Comparison of ENCODE assay signal across 12 mouse cellular contexts in the genomic region with DNA sequence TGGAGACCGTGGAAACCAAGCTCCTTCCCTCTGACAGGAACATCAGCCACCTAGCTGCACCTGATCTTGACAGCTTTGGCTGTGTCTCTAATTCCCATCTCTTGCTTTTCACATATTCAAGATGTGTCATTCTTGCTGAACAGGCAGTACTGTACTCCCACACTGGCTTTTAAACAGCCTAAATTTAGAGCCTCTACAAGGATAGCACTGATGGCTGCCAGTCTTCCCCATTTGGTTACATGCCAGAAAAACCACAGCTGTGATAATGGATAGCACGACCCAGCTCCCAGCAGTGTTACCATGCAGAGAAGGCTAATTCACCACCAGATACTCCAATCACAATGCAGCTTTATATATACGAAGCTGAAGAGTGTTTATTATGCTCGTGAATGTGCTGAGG. TPM values are rescaled to one million over a fixed set of nuclear protein-coding genes. Genes with fewer than 3 reads are reported as not detected.
A peak's percentile ranks its signal among the peaks of the same experiment; 100 is the strongest.
DNase-seq lines count a peak whose midpoint lies in the region; ATAC-seq and TF ChIP-seq lines count a peak whose summit lies in the region.
"Had no signal": no experiment of that assay in that cellular context is flagged by ENCODE, and none has a peak within 500 bp of the region (broad histone marks: within the 10 kb centered on the region; RNA-seq: fewer than 3 reads in every experiment).

No protein-coding gene starts in this region.

- no peak overlapping the region for H3K4me3 ChIP-seq in forebrain, postnatal 0 days (ENCODE audit: low read depth, low read length)
- H3K4me3 ChIP-seq in forebrain, embryonic 13.5 days, result no peak overlapping the region
- H3K4me3 ChIP-seq in embryonic facial prominence, embryonic 15.5 days (replicated peaks), result no peak overlapping the region
- no peak overlapping the region for H3K4me3 ChIP-seq in myocyte

- no peak overlapping the region for H3K9ac ChIP-seq in forebrain, postnatal 0 days
- no peak overlapping the region for H3K9ac ChIP-seq in forebrain, embryonic 13.5 days
- no peak overlapping the region for H3K9ac ChIP-seq in embryonic facial prominence, embryonic 15.5 days

- ATAC-seq in forebrain, postnatal 0 days, result peak; percentile 69
- ATAC-seq in forebrain, embryonic 13.5 days, result no peak
- 0 out of 2 replicates have a peak, but pooled peaks have one; percentile 51 for ATAC-seq in embryonic facial prominence, embryonic 15.5 days (ENCODE audit: insufficient number of reproducible peaks, low FRiP score, low TSS enrichment, low read depth)

- no peaks in the 10 kb centered on the region for H3K27me3 ChIP-seq in forebrain, postnatal 0 days (ENCODE audit: insufficient read depth, low read length)
- no peaks in the 10 kb centered on the region for H3K27me3 ChIP-seq in forebrain, embryonic 13.5 days
- no peaks in the 10 kb centered on the region for H3K27me3 ChIP-seq in embryonic facial prominence, embryonic 15.5 days
- H3K27me3 ChIP-seq in myocyte (ENCODE audit: control insufficient read depth, insufficient read depth, insufficient read length), result no peaks in the 10 kb centered on the region

- H3K4me2 ChIP-seq in forebrain, postnatal 0 days (ENCODE audit: low read depth), result no peak overlapping the region
- no peak overlapping the region for H3K4me2 ChIP-seq in forebrain, embryonic 13.5 days
- no peak overlapping the region for H3K4me2 ChIP-seq in embryonic facial prominence, embryonic 15.5 days (replicated peaks)
- peak overlapping the region; percentile 26 for H3K4me2 ChIP-seq in myocyte (ENCODE audit: low read depth)

- H3K79me2 ChIP-seq in myocyte (ENCODE audit: control insufficient read depth, insufficient read depth), result peaks cover 66% of the 10 kb centered on the region

- H3K27ac ChIP-seq in forebrain, postnatal 0 days (ENCODE audit: low read depth, low read length), result 0 out of 2 replicates have a peak overlapping the region, but pooled peaks have one; percentile 40
- no peak overlapping the region for H3K27ac ChIP-seq in forebrain, embryonic 13.5 days
- H3K27ac ChIP-seq in embryonic facial prominence, embryonic 15.5 days (replicated peaks), result no peak overlapping the region

- no peak for TF ChIP-seq CTCF in forebrain, postnatal 0 days (IDR thresholded peaks at IDR 0.05; ENCODE audit: low read depth)

- H3K36me3 ChIP-seq in forebrain, postnatal 0 days (ENCODE audit: insufficient read depth), result peaks cover 82% of the 10 kb centered on the region
- peaks cover 96% of the 10 kb centered on the region for H3K36me3 ChIP-seq in forebrain, embryonic 13.5 days (ENCODE audit: poor library complexity, severe bottlenecking)
- H3K36me3 ChIP-seq in embryonic facial prominence, embryonic 15.5 days, result peaks cover 85% of the 10 kb centered on the region
- H3K36me3 ChIP-seq in myocyte (ENCODE audit: control insufficient read depth, insufficient read depth), result peaks cover 81% of the 10 kb centered on the region

- intact Hi-C loops in left cerebral cortex, postnatal 14 days (cut with DNase I), result no loop called here

- 58% methylated on average over 4 of the region's 4 CpGs for WGBS in forebrain, postnatal 0 days
- 67% methylated on average over 4 of the region's 4 CpGs for WGBS in forebrain, embryonic 13.5 days
- WGBS in embryonic facial prominence, embryonic 15.5 days, result 68% methylated on average over 4 of the region's 4 CpGs

- H3K4me1 ChIP-seq in forebrain, postnatal 0 days (ENCODE audit: insufficient read depth), result no peaks in the 10 kb centered on the region
- peaks cover 29% of the 10 kb centered on the region for H3K4me1 ChIP-seq in forebrain, embryonic 13.5 days
- H3K4me1 ChIP-seq in embryonic facial prominence, embryonic 15.5 days, result no peaks in the 10 kb centered on the region; the same call in 1 of the 2 replicates

- H3K9me3 ChIP-seq in forebrain, postnatal 0 days (ENCODE audit: low read length), result no peaks in the 10 kb centered on the region
- no peaks in the 10 kb centered on the region for H3K9me3 ChIP-seq in forebrain, embryonic 13.5 days (replicated peaks)
- H3K9me3 ChIP-seq in embryonic facial prominence, embryonic 15.5 days (replicated peaks), result no peaks in the 10 kb centered on the region

- no peak for TF ChIP-seq POLR2A in myocyte (IDR thresholded peaks at IDR 0.05; ENCODE audit: insufficient read length, low read depth)

- no peak overlapping the region for H3ac ChIP-seq in myocyte (ENCODE audit: control insufficient read depth, insufficient read length)

- peak; percentile 32 for DNase-seq in forebrain, postnatal 0 days
- DNase-seq in left cerebral cortex, postnatal 14 days (ENCODE audit: low spot score in 2 of 2), result peak; percentile 55 to 90
- DNase-seq in left cerebral cortex, adult 8-10 months (ENCODE audit: low spot score in 2 of 2), result no peak
- DNase-seq in B cell, adult 2 months, result no peak
- DNase-seq in kidney, postnatal 10 days, result no peak
- DNase-seq: embryo, embryonic 11 days; kidney, postnatal 14 days; liver; lung, postnatal 10 days had no signal

TF ChIP-seq in myocyte, 11 proteins besides CTCF, POLR2A, EP300 and RAD21:
- TF ChIP-seq TCF12 (IDR thresholded peaks at IDR 0.05; ENCODE audit: insufficient read depth, poor library complexity, severe bottlenecking) (no peak), E2F4 (IDR thresholded peaks at IDR 0.05; ENCODE audit: insufficient read depth) (no peak), POLR2AphosphoS2 (IDR thresholded peaks at IDR 0.05; ENCODE audit: insufficient read length, low read depth) (peak; percentile 52), REST (IDR thresholded peaks at IDR 0.05; ENCODE audit: insufficient read depth, insufficient read length) (no peak), USF1 (IDR thresholded peaks at IDR 0.05; ENCODE audit: low read depth) (no peak), MAX (IDR thresholded peaks at IDR 0.05; ENCODE audit: low read depth) (no peak), TCF3 (IDR thresholded peaks at IDR 0.05; ENCODE audit: insufficient read length, low read depth) (no peak), MYOG (IDR thresholded peaks at IDR 0.05; ENCODE audit: control insufficient read depth in 1 of 3, insufficient read depth in 1 of 3, insufficient read length in 2 of 3, low read depth in 2 of 3) (peak in 1 of 3 experiments; percentile 20)

RNA-seq across cellular contexts. Expression of a gene that starts 11.1 kb away (rescaled TPM):
- 677 and 762 TPM in 2 replicates for total RNA-seq in forebrain, postnatal 0 days (2014; rRNA removed)
- 764 and 783 TPM in 2 replicates for polyA plus RNA-seq in forebrain, postnatal 0 days (2015; fragmentation: Nextera tagmentation; extraction: Ambion mirVana)
- polyA plus RNA-seq in forebrain, embryonic 13.5 days (2015; fragmentation: Nextera tagmentation; extraction: Ambion mirVana), result 1,587 and 1,755 TPM in 2 replicates
- total RNA-seq in left cerebral cortex, postnatal 14 days (2021), result 100 to 1,000 TPM; 876 TPM
- total RNA-seq in left cerebral cortex, adult 8-10 months (2022), result 1,000 to 10,000 TPM; 1,371 to 1,512 (median 1,415) TPM
- 1,163 and 1,229 TPM in 2 replicates for polyA plus RNA-seq in embryonic facial prominence, embryonic 15.5 days (2015; fragmentation: Nextera tagmentation; extraction: Ambion mirVana)
- 3,717 TPM for polyA plus RNA-seq in myocyte (2012; fragmentation: generic; extraction: Trizol)

RNA-seq across cellular contexts. Expression of a gene that starts 12.7 kb away (rescaled TPM):
- total RNA-seq in forebrain, postnatal 0 days (2014; rRNA removed), result 5.7 and 8.6 TPM in 2 replicates
- 4.7 and 5.3 TPM in 2 replicates for polyA plus RNA-seq in forebrain, postnatal 0 days (2015; fragmentation: Nextera tagmentation; extraction: Ambion mirVana)
- 1.3 and 1.8 TPM in 2 replicates for polyA plus RNA-seq in forebrain, embryonic 13.5 days (2015; fragmentation: Nextera tagmentation; extraction: Ambion mirVana)
- 10 to 100 TPM in 1 of 2 experiments, 1 to 10 TPM in 1; 9.6 to 11.0 TPM for total RNA-seq in left cerebral cortex, postnatal 14 days (2021)
- total RNA-seq in left cerebral cortex, adult 8-10 months (2022), result 10 to 100 TPM in 3 of 4 experiments, 1 to 10 TPM in 1; 8.1 to 14.0 (median 10.7) TPM
- polyA plus RNA-seq in embryonic facial prominence, embryonic 15.5 days (2015; fragmentation: Nextera tagmentation; extraction: Ambion mirVana), result 6.6 and 7.6 TPM in 2 replicates
- 1.5 TPM for polyA plus RNA-seq in myocyte (2012; fragmentation: generic; extraction: Trizol)

RNA-seq across cellular contexts. Expression of a gene that starts 50.2 kb away (rescaled TPM):
- total RNA-seq in forebrain, postnatal 0 days (2014; rRNA removed), result 133 and 137 TPM in 2 replicates
- polyA plus RNA-seq in forebrain, postnatal 0 days (2015; fragmentation: Nextera tagmentation; extraction: Ambion mirVana), result 181 and 195 TPM in 2 replicates
- polyA plus RNA-seq in forebrain, embryonic 13.5 days (2015; fragmentation: Nextera tagmentation; extraction: Ambion mirVana), result 154 and 155 TPM in 2 replicates
- 100 to 1,000 TPM; 184 to 209 TPM for total RNA-seq in left cerebral cortex, postnatal 14 days (2021)
- 100 to 1,000 TPM; 126 to 142 (median 130) TPM for total RNA-seq in left cerebral cortex, adult 8-10 months (2022)
- 31.1 and 36.1 TPM in 2 replicates for polyA plus RNA-seq in embryonic facial prominence, embryonic 15.5 days (2015; fragmentation: Nextera tagmentation; extraction: Ambion mirVana)
- 11.4 TPM for polyA plus RNA-seq in myocyte (2012; fragmentation: generic; extraction: Trizol)

Comparison
In these comparisons a context has a peak if more than half of its experiments do, and no peak if none do; other contexts are left out.
1. DNase-seq: peak in forebrain, postnatal 0 days (single experiment) and left cerebral cortex, postnatal 14 days (2 of 2); none in left cerebral cortex, adult 8-10 months (0 of 2), B cell, adult 2 months (0 of 2) and kidney, postnatal 10 days (single experiment).